In genomic region chr6:114921632-114922354, GRCm38 (mm10) we compare ENCODE assay signal across 8 mouse cellular contexts. TPM values are rescaled to one million over a fixed set of nuclear protein-coding genes. Genes with fewer than 3 reads are reported as not detected.
DNase-seq lines count a peak whose midpoint lies in the region; ATAC-seq and TF ChIP-seq lines count a peak whose summit lies in the region.

No protein-coding gene starts in this region.

- peak overlapping the region; percentile 94 for H3K27ac ChIP-seq in embryonic facial prominence, embryonic 10.5 days (replicated peaks)
- H3K27ac ChIP-seq in intestine, postnatal 0 days (ENCODE audit: low read depth, low read length) = peak overlapping the region; percentile 57; the same call in 1 of the 2 replicates
- H3K27ac ChIP-seq in limb, embryonic 10.5 days = peak overlapping the region; percentile 96
- H3K27ac ChIP-seq in midbrain, embryonic 11.5 days (ENCODE audit: low read depth, low read length) = peak overlapping the region; percentile 46; the same call in 1 of the 2 replicates

- 6% methylated on average over 15 of the region's 15 CpGs for WGBS in embryonic facial prominence, embryonic 10.5 days
- WGBS in intestine, postnatal 0 days = 6% methylated on average over 15 of the region's 15 CpGs
- WGBS in limb, embryonic 10.5 days = 10% methylated on average over 15 of the region's 15 CpGs
- 7% methylated on average over 15 of the region's 15 CpGs for WGBS in midbrain, embryonic 11.5 days

- H3K27me3 ChIP-seq in embryonic facial prominence, embryonic 10.5 days (replicated peaks; ENCODE audit: low read depth, poor library complexity, severe bottlenecking) = no peaks in the 10 kb centered on the region
- no peaks in the 10 kb centered on the region for H3K27me3 ChIP-seq in intestine, postnatal 0 days (replicated peaks; ENCODE audit: control insufficient read depth, insufficient read depth, low read length)
- no peaks in the 10 kb centered on the region for H3K27me3 ChIP-seq in limb, embryonic 10.5 days (ENCODE audit: low read depth, poor library complexity, severe bottlenecking)
- H3K27me3 ChIP-seq in midbrain, embryonic 11.5 days (ENCODE audit: control insufficient read depth, insufficient read depth, low read length) = no peaks in the 10 kb centered on the region

- peak overlapping the region; percentile 65 for H3K9ac ChIP-seq in intestine, postnatal 0 days (ENCODE audit: low read depth, low read length)
- H3K9ac ChIP-seq in midbrain, embryonic 11.5 days (ENCODE audit: low read length) = peak overlapping the region; percentile 71

- peak; percentile 81 for ATAC-seq in granulocyte monocyte progenitor cell, adult 5-6 weeks (replicated peaks; ENCODE audit: poor library complexity, severe bottlenecking)
- ATAC-seq in intestine, postnatal 0 days = peak; percentile 79
- ATAC-seq in midbrain, embryonic 11.5 days (ENCODE audit: low FRiP score) = peak; percentile 96

- no peak for TF ChIP-seq CTCF in intestine, postnatal 0 days (IDR thresholded peaks at IDR 0.05; ENCODE audit: low read depth)

- H3K36me3 ChIP-seq in embryonic facial prominence, embryonic 10.5 days (replicated peaks) = peaks cover 15% of the 10 kb centered on the region
- no peaks in the 10 kb centered on the region for H3K36me3 ChIP-seq in intestine, postnatal 0 days (ENCODE audit: control insufficient read depth, insufficient read depth)
- peaks cover 9% of the 10 kb centered on the region for H3K36me3 ChIP-seq in limb, embryonic 10.5 days
- H3K36me3 ChIP-seq in midbrain, embryonic 11.5 days (ENCODE audit: control insufficient read depth, insufficient read depth, low read length) = no peaks in the 10 kb centered on the region

- peak; percentile 87 for DNase-seq in T-cell, adult 2 months (ENCODE audit: low spot score)
- peak; percentile 93 for DNase-seq in embryonic facial prominence, embryonic 10.5 days (ENCODE audit: low spot score)
- DNase-seq in limb, embryonic 10.5 days (ENCODE audit: low spot score) = peak; percentile 87
- peak; percentile 96 for DNase-seq in midbrain, embryonic 11.5 days (ENCODE audit: low spot score, missing footprints)
- DNase-seq in right cerebral cortex, postnatal 36 days (ENCODE audit: low spot score in 2 of 2) = peak; percentile 60 to 77
- peak; percentile 56 to 83 for DNase-seq in urinary bladder, postnatal 36 days (ENCODE audit: low spot score in 2 of 2)

- H3K4me3 ChIP-seq in embryonic facial prominence, embryonic 10.5 days = peak overlapping the region; percentile 72
- peak overlapping the region; percentile 38 for H3K4me3 ChIP-seq in intestine, postnatal 0 days (ENCODE audit: low read depth, low read length)
- peak overlapping the region; percentile 73 for H3K4me3 ChIP-seq in limb, embryonic 10.5 days
- peak overlapping the region; percentile 39 for H3K4me3 ChIP-seq in midbrain, embryonic 11.5 days (ENCODE audit: low read depth, low read length)

- H3K9me3 ChIP-seq in embryonic facial prominence, embryonic 10.5 days = peaks cover under 1% of the 10 kb centered on the region; the same call in 1 of the 2 replicates
- H3K9me3 ChIP-seq in intestine, postnatal 0 days (ENCODE audit: control insufficient read depth) = no peaks in the 10 kb centered on the region
- no peaks in the 10 kb centered on the region for H3K9me3 ChIP-seq in limb, embryonic 10.5 days (replicated peaks)
- no peaks in the 10 kb centered on the region for H3K9me3 ChIP-seq in midbrain, embryonic 11.5 days (ENCODE audit: control insufficient read depth, low read length)

- H3K4me2 ChIP-seq in intestine, postnatal 0 days (replicated peaks; ENCODE audit: low read depth) = peak overlapping the region; percentile 65
- peak overlapping the region; percentile 66 for H3K4me2 ChIP-seq in midbrain, embryonic 11.5 days

- peaks cover 44% of the 10 kb centered on the region for H3K4me1 ChIP-seq in embryonic facial prominence, embryonic 10.5 days
- H3K4me1 ChIP-seq in intestine, postnatal 0 days (replicated peaks; ENCODE audit: control insufficient read depth, insufficient read depth, low read length) = 0 out of 2 replicates have a peak, but pooled peaks cover 9% of the 10 kb centered on the region
- H3K4me1 ChIP-seq in limb, embryonic 10.5 days = peaks cover 37% of the 10 kb centered on the region
- H3K4me1 ChIP-seq in midbrain, embryonic 11.5 days (ENCODE audit: control insufficient read depth, insufficient read depth, low read length) = peaks cover 28% of the 10 kb centered on the region

RNA-seq across cellular contexts. Expression of gene Vgll4, which starts 48.0 kb away (rescaled TPM):
- polyA plus RNA-seq in embryonic facial prominence, embryonic 10.5 days (2016; fragmentation: Nextera tagmentation; extraction: Ambion mirVana) = 98.8 and 111 TPM in 2 replicates
- total RNA-seq in granulocyte monocyte progenitor cell, adult 5-6 weeks (2014; fragmentation: Nextera tagmentation) = 14.0 and 16.5 TPM in 2 replicates
- 16.9 and 22.8 TPM in 2 replicates for total RNA-seq in granulocyte monocyte progenitor cell, adult 5-6 weeks (2017)
- polyA plus RNA-seq in intestine, postnatal 0 days (2015; fragmentation: Nextera tagmentation; extraction: Ambion mirVana) = 31.1 and 33.0 TPM in 2 replicates
- 114 and 129 TPM in 2 replicates for polyA plus RNA-seq in limb, embryonic 10.5 days (2016; fragmentation: Nextera tagmentation; extraction: Ambion mirVana)
- 48.6 and 54.8 TPM in 2 replicates for polyA plus RNA-seq in midbrain, embryonic 11.5 days (2014; fragmentation: Nextera tagmentation; extraction: Ambion mirVana)

Comparison
In these comparisons a context has a peak if more than half of its experiments do, and no peak if none do; other contexts are left out.
1. Peak in every context shown above with its lines: DNase-seq, ATAC-seq, H3K4me3 ChIP-seq and H3K27ac ChIP-seq.
2. H3K27ac ChIP-seq: peak in every context shown above with its lines; median percentile 96 in limb, embryonic 10.5 days; 94 in embryonic facial prominence, embryonic 10.5 days; 57 in intestine, postnatal 0 days; 46 in midbrain, embryonic 11.5 days.